Comparison of ENCODE assay signal across 10 mouse cellular contexts in genomic region chr10:25362235-25362634, GRCm38 (mm10). TPM values are rescaled to one million over a fixed set of nuclear protein-coding genes. Genes with fewer than 3 reads are reported as not detected.
DNase-seq lines count a peak whose midpoint lies in the region; ATAC-seq and TF ChIP-seq lines count a peak whose summit lies in the region.
"Had no signal": no experiment of that assay in that cellular context is flagged by ENCODE, and none has a peak within 500 bp of the region (broad histone marks: within the 10 kb centered on the region; RNA-seq: fewer than 3 reads in every experiment).

No protein-coding gene starts in this region.

- no peak for TF ChIP-seq CTCF in lung, adult 2 months (IDR thresholded peaks at IDR 0.05; ENCODE audit: insufficient read depth, low read length)
- TF ChIP-seq CTCF in heart, postnatal 0 days (IDR thresholded peaks at IDR 0.05; ENCODE audit: low read depth), result no peak

- H3K4me2 ChIP-seq in heart, embryonic 11.5 days, result peak overlapping the region; percentile 71
- peak overlapping the region; percentile 88 for H3K4me2 ChIP-seq in heart, postnatal 0 days (ENCODE audit: low read depth, low read length)

- H3K27me3 ChIP-seq in heart, embryonic 11.5 days (ENCODE audit: control insufficient read depth, insufficient read depth, low read length), result no peaks in the 10 kb centered on the region
- H3K27me3 ChIP-seq in heart, postnatal 0 days (ENCODE audit: control insufficient read depth, insufficient read depth, low read length), result no peaks in the 10 kb centered on the region
- no peaks in the 10 kb centered on the region for H3K27me3 ChIP-seq in splenic B cell, adult 2 months (ENCODE audit: control insufficient read depth, insufficient read depth, low read length, poor library complexity, severe bottlenecking)

- 0 out of 2 replicates have a peak overlapping the region, but pooled peaks have one; percentile 10 for H3K9ac ChIP-seq in heart, embryonic 11.5 days (ENCODE audit: low read depth, low read length)
- peak overlapping the region; percentile 32; the same call in 1 of the 2 replicates for H3K9ac ChIP-seq in heart, postnatal 0 days (replicated peaks; ENCODE audit: low read depth, low read length)

- no peak for ATAC-seq in heart, embryonic 11.5 days (replicated peaks; ENCODE audit: insufficient number of reproducible peaks, low FRiP score, low TSS enrichment)
- ATAC-seq in heart, postnatal 0 days (ENCODE audit: insufficient read depth, low read depth), result no peak

- H3K27ac ChIP-seq in heart, embryonic 11.5 days (ENCODE audit: low read depth, low read length), result no peak overlapping the region; the same call in 1 of the 2 replicates
- H3K27ac ChIP-seq in heart, postnatal 0 days (ENCODE audit: low read depth), result peak overlapping the region; percentile 40; the same call in 1 of the 2 replicates

- no peak for TF ChIP-seq EP300 in heart, postnatal 0 days (IDR thresholded peaks at IDR 0.05; ENCODE audit: low read depth)

- 59% methylated on average over 6 of the region's 6 CpGs for WGBS in heart, embryonic 11.5 days (ENCODE audit: insufficient replicate concordance)
- 16% methylated on average over 6 of the region's 6 CpGs for WGBS in lung, adult 2 months
- 25% methylated on average over 6 of the region's 6 CpGs for WGBS in heart, postnatal 0 days

- H3K4me3 ChIP-seq in heart, embryonic 11.5 days (ENCODE audit: low read depth, low read length), result no peak overlapping the region
- peak overlapping the region; percentile 58 for H3K4me3 ChIP-seq in lung, adult 2 months (replicated peaks; ENCODE audit: extremely low read depth, low read depth, low read length)
- peak overlapping the region; percentile 95 for H3K4me3 ChIP-seq in heart, postnatal 0 days (ENCODE audit: low read depth, low read length)

- no peaks in the 10 kb centered on the region for H3K9me3 ChIP-seq in heart, embryonic 11.5 days (replicated peaks; ENCODE audit: control insufficient read depth, low read length)
- H3K9me3 ChIP-seq in heart, postnatal 0 days (replicated peaks; ENCODE audit: control insufficient read depth, low read length), result no peaks in the 10 kb centered on the region

- intact Hi-C loops in heart, postnatal 25 days (cut with DNase I), result loop anchor here (10.0 kb wide), 1 partner anchor 123 kb away; no protein-coding TSS in a partner anchor

- no peak for DNase-seq in heart, postnatal 25 days (ENCODE audit: low spot score)
- no peak for DNase-seq in lung, adult 2 months
- no peak for DNase-seq in lung, postnatal 36 days
- DNase-seq in heart, postnatal 0 days (ENCODE audit: low spot score), result no peak
- peak; percentile 23 for DNase-seq in splenic B cell, adult 2 months (ENCODE audit: low read depth, low spot score)
- DNase-seq in ovary, adult 18-20 months (ENCODE audit: low spot score), result no peak
- no peak for DNase-seq in gastrocnemius, adult 18-20 months (ENCODE audit: low spot score)
- DNase-seq: midbrain, embryonic 14.5 days; right cerebral cortex, adult 18-20 months had no signal

- no peaks in the 10 kb centered on the region for H3K36me3 ChIP-seq in heart, embryonic 11.5 days (ENCODE audit: control insufficient read depth, insufficient read depth, low read length)
- H3K36me3 ChIP-seq in heart, postnatal 0 days (replicated peaks; ENCODE audit: control insufficient read depth, insufficient read depth, low read length), result no peaks in the 10 kb centered on the region
- no peaks in the 10 kb centered on the region for H3K36me3 ChIP-seq in splenic B cell, adult 2 months (ENCODE audit: control insufficient read depth, insufficient read depth, low read length, poor library complexity, severe bottlenecking)

- peaks cover 38% of the 10 kb centered on the region for H3K4me1 ChIP-seq in heart, embryonic 11.5 days (ENCODE audit: control insufficient read depth, insufficient read depth, low read length)
- peaks cover 12% of the 10 kb centered on the region for H3K4me1 ChIP-seq in lung, adult 2 months (ENCODE audit: control insufficient read depth, insufficient read depth, low read length)
- peaks cover 25% of the 10 kb centered on the region for H3K4me1 ChIP-seq in heart, postnatal 0 days (ENCODE audit: control insufficient read depth, insufficient read depth)

- no peak for TF ChIP-seq POLR2A in lung, adult 2 months (IDR thresholded peaks at IDR 0.05; ENCODE audit: borderline replicate concordance, extremely low read depth, low read depth, low read length)

RNA-seq across cellular contexts. Expression of gene Epb41l2, which starts 2.6 kb away (rescaled TPM):
- 51.5 and 54.2 TPM in 2 replicates for polyA plus RNA-seq in heart, embryonic 11.5 days (2014; fragmentation: Nextera tagmentation; extraction: Ambion mirVana)
- total RNA-seq in heart, postnatal 25 days (2021), result 10 to 100 TPM; 53.9 to 60.5 TPM
- 85.4 and 132 TPM in 2 replicates for polyA plus RNA-seq in lung, adult 2 months (2012; rRNA removed)
- 34.6 and 50.1 TPM in 2 replicates for total RNA-seq in heart, postnatal 0 days (2014; rRNA removed; ENCODE audit: low replicate concordance)
- 21.6 and 25.5 TPM in 2 replicates for polyA plus RNA-seq in heart, postnatal 0 days (2015; fragmentation: Nextera tagmentation; extraction: Ambion mirVana)
- 10 to 100 TPM; 21.9 to 29.9 TPM for total RNA-seq in gastrocnemius, adult 18-20 months (2021)

RNA-seq across cellular contexts. Expression of gene Akap7, which starts 54.6 kb away (rescaled TPM):
- 28.5 and 31.7 TPM in 2 replicates for polyA plus RNA-seq in heart, embryonic 11.5 days (2014; fragmentation: Nextera tagmentation; extraction: Ambion mirVana)
- total RNA-seq in heart, postnatal 25 days (2021), result 10 to 100 TPM; 52.6 to 58.2 TPM
- 5.6 and 12.2 TPM in 2 replicates for polyA plus RNA-seq in lung, adult 2 months (2012; rRNA removed)
- total RNA-seq in heart, postnatal 0 days (2014; rRNA removed; ENCODE audit: low replicate concordance), result 32.4 and 77.9 TPM in 2 replicates
- polyA plus RNA-seq in heart, postnatal 0 days (2015; fragmentation: Nextera tagmentation; extraction: Ambion mirVana), result 46.3 and 47.6 TPM in 2 replicates
- 10 to 100 TPM; 14.7 to 20.7 TPM for total RNA-seq in gastrocnemius, adult 18-20 months (2021)
